Mouse (Mus musculus) heart, postnatal 36 days (tissue): ENCODE data around the gene Mtch1. TPM values are rescaled to one million over a fixed set of nuclear protein-coding genes. Genes with fewer than 3 reads are reported as not detected.
A peak's percentile ranks its signal among the peaks of the same experiment; 100 is the strongest.
"Not testable (repeated sequence)": the region's sequence is repeated elsewhere in the genome, so short reads cannot be mapped to it uniquely, and the experiment has no call there.

Source experiments
- DNase-seq, 2 experiments: peaks; one replicate each; pipeline ENCODE4 v3.0.0; 2021 to 2022
- intact Hi-C: fragments of 180-260 bp; cut with DNase I; formaldehyde crosslinking; loops from one replicate; pipeline ENCODE4 v1.15.1; 2025
- total RNA-seq, 2 experiments: library from RNA; stranded (reverse); gene quantifications; 2 replicates each; pipeline ENCODE4 v1.2.3; 2021

Gene Mtch1
- total RNA-seq, 2 experiments from 2014 or later = 201 to 211 TPM

DNA sequence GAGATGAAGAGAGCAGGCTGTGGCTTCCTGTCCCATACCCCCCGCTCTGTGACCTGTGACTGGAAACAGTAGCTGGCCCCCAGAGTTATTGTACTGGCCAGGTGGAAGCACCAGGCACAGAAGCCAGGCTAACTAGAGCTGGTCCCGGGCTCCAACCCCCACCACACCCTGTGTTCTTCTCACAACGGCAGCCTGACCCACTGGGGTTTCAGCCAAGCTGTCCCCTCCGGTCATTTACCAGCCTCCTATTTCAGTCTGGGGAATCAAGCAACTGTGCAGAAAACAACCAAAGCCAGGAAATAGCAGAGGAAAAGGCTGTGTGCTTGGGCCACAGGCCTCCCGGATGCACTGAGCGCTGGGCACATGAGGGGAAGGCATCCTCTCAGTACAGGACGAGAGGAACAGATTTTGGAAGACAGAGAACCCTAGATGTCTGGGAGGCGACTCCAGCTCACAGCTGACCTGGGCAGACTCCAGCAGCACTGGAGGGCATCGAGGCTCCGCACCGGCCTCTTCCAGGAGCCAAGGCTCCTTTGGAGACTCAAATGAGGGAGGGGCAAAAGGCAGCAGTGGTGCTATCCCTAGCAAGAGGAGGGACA, 8.5 kb downstream of the Mtch1 start:
- peak in 1 of 2 experiments; percentile 40 for DNase-seq
- intact Hi-C loops = loop anchor here (2.0 kb wide), 1 partner anchor 32 kb away; no protein-coding TSS in a partner anchor

DNA sequence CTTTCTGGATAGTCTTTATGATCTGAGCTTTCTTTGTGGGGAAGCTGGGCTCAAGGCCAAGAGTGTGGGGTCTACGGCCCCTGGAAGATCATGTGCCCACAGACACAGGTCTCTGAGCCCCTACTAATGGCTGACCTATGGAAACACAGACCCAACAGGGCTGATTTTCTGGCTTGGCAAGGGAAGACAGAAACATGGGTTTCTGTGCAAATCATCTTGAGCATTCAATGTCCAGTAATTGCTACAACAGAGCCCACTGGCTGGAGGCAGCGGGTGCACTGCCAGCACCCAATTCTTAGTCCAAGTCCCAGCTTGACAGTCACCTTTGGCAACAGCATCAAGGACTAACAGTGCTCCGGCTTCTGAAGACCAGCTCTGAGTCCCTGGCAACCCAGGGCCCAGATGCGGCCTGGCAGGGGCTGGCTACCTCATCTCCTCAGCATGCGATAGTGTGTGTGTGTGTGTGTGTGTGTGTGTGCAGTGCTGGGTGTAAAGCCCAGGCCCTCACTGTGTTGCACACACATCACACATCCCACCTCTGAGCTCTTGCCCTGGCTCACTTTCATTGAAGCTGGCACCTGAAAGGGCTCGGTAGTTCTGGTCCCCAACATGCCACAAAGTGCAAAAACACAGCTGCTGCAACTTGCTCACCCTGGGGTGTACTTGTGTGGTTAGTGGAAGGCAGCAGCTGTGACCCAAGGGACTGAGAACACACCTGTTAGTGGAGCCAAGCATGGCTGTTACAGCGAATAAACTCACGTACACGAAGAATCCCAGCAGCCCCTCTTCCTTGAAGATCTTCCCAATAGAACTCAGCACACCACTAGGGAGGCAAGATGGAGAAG, 9.5 kb downstream of the Mtch1 start:
- intact Hi-C loops = loop anchor here (2.0 kb wide), 1 partner anchor 33 kb away; no protein-coding TSS in a partner anchor

DNA sequence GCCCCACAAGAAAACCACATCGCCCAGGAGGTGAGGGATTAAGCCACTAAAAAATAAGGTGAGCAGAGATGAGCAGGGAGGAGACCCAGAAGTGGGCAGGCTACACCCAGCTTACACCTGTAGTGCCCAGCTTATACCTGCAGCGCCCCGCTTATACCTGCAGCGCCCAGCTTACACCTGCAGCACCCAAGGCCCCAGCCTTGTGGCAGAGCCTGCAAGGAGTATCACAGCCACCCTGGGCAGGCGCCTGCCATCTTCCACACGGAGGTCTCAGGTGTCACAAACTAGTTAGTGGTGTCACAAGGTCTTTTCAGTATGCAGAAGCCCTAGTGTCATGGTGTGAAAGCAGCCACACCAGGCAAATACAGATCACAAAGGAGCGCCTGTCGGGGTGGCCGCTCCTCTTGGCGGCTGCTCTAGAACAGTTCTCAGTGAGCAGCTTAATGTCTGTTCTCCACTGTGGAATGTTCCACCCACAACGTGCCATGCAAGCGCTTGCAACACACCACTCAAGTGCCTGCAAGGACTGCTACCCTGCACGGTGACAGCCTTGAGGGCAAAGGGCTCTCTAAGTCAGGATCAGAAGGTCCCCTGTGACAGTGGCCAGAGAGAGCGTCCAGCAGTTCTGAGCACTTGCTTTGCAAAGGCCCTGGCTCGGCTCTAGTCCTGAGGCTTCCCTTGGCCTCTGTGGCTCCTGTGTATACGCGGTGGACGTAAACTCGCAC, 11.3 kb downstream of the Mtch1 start:
- DNase-seq = no peak
- intact Hi-C loops = no loop called here

More for the DNA sequence above, 9.5 kb downstream of the Mtch1 start:
- DNase-seq = peak in 1 of 2 experiments; percentile 29

DNA sequence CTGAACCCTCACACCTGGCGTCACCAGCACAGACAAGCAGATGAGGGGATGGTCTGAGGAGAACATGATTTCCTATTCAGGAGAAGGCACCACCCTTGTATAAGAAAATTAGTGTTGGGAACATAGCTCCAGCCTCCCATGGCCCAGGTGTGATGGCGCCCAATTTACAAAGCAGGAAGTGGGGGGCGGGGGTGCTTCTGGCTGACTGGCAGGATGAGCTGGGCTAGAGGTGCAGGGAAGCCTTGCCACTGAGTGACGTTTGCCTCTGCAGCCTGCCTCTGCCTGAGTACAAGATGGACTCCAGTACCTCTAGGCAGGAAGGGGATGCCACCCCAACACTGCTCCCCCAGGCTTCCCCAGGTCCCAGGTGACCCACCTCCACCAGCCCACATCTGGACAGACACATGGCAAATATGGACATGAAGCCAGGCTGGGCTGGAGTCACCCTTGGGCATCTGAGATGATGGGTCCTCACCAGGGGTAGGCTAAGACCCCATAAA, 15.5 kb downstream of the Mtch1 start:
- intact Hi-C loops = no loop called here
- no peak for DNase-seq

DNA sequence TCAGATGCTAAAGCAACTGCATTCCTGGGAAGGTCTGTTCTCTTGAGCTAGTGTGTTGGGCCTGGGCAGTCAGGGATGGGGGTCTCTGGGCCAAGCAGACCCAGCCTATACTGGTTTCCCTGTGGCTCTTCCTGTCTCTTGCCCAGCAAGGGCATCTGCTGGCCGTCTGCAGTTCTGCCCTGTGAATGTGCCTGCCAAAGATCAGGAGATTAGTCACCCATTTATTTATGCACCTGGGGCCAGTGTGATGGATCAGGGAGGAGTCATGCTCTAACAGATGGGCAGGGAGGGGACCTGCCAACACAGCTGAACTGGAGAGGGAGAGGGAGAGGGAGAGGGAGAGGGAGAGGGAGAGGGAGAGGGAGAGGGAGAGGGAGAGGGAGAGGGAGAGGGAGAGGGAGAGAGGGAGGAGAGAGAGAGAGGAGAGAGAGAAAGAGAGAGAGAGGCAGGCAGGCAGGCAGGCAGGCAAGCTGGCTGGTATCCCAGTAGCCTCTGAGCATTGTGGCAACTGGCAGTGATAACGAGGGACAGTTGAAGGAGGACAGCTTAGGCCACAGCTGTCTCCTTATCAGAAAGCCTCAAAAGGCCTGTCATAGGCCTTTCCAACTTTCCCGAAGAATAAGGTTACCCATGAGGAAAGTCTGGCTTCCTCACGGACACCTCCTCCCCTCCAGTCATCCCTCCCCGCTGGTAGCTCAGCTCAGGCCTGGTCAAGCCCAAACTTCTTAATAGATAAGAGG, 16.9 kb downstream of the Mtch1 start:
- DNase-seq = no peak
- intact Hi-C loops = no loop called here

DNA sequence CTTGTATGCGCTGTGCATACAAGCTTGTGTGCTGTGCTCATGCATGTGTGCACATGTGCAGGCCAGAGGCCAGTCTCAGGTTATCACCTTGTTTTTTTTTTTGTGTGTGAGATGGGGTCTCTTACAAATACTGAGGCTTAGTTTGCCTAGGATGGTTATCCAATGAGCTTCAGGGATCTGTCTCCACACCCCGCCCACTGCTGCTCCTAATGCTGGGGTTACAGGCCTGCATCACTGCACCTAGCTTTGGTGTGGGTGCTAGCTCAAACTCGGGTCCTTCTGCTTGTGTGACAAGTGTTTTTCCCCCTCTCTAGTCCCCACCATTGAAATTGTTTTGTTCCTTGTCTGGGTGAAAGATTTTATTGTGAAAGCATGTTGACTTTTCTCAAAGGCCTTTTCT, 17.5 kb downstream of the Mtch1 start:
- no peak for DNase-seq
- intact Hi-C loops = no loop called here

DNA sequence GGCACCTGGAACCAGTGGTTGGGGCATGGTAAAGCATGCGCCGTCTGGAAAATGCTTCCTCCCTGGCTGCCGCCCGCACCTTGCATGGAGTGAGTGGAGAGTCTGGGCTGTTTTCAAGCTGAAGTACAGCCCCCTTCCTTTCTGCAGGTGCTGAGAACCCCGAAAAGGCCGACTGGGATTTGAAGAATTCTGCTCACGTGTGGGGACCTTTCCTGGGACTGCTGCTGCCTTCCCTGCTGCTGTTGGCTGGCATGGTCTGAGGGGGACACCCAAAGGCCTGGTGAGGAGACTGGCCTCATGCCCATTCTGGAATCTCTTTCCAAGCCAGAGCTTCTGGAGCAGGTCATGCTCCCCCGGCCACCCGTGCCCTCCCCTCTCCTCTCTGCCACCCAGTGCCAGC, 20.0 kb downstream of the Mtch1 start:
- no peak for DNase-seq
- intact Hi-C loops = loop anchor here (5.0 kb wide), 1 partner anchor 50 kb away; no protein-coding TSS in a partner anchor

DNA sequence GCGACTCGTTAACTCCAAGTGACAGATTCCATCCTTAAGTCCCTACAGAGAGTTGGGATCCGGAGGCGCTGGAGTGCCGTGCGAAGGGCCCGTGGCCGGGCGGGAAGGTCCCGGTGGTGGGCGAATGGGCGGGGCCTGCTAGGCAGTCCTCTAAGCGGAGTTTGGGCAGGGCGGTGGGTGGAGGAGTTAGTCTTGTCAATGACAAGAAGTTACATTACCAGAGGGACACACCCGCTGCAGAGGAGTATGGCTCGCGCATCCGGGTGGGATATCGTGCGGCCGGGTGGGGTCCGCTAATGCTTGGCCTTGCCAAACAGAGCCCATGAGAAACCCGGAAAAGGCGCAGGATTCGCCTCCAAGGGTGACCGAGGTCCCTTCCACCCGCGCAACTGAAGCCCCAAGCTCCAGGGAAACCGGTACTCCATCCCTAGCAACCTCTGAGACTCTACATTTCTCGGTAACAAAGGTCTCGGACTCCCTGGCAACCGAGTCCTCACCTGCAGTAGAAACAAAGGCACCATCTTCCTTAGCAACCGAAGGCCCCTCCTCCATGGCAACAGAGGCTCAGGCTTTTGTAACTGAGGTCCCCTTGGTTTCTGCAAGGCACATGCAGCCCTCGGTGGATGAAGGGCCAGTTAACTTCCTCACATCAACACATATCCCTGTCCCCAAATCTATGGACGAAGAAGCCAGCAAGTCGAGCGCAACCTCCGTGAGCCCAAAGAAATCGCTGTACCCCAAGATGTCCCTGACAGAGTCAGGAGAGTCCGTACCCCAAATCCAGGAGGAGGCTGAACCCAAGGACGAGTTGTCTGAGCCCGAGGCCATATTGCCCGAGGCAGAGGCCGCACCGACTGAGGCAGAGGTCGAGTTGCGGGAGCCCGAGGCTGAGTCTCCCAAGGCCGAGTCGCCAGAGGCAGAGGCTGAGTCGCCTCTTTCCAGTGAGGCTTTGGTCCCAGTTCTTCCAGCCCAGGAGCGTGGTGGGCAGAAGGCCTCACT, 20.9 kb downstream of the Mtch1 start:
- peak in 1 of 2 experiments; percentile 57 for DNase-seq
- intact Hi-C loops = loop anchor here (5.0 kb wide), 1 partner anchor 50 kb away; no protein-coding TSS in a partner anchor

DNA sequence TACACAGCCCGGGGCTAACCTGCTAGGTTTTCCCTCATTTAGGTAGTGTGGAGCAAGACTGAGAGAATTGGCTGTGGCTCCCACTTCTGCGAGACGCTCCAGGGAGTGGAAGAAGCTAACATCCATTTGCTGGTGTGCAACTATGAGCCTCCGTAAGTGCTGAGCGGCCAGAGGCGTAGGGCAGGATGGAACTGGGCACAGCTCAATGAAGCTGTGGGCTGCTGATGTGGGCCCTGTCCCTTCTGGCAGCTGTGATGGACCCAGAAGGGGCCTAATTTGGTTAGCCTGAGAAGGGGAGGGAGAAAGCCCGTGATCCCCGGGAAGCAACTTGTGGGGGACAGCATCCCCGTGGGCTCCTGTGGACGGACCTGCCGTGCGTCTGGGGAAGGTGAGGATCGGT, 21.9 kb downstream of the Mtch1 start:
- no peak for DNase-seq
- intact Hi-C loops = loop anchor here (5.0 kb wide), 1 partner anchor 49 kb away; no protein-coding TSS in a partner anchor

DNA sequence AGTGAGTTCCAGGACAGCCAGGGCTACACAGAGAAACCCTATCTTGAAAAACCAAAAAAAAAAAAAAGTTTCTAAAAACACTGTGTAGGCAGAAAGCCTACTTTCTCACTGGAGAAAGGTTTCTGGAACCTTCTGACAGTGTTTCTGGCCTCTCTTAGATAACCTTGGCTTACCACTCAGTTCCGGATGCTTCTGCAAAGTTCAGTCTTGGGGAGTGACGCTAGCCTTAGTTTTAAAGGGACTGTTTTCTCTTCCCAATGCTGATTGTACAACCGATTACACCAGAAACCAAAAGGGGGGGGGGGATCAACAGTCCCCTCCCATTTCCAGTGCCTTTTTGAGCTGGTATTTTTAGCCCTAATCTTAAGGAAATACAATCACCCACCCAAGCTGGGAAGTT, 24.1 kb downstream of the Mtch1 start:
- DNase-seq = no peak
- intact Hi-C loops = no loop called here

DNA sequence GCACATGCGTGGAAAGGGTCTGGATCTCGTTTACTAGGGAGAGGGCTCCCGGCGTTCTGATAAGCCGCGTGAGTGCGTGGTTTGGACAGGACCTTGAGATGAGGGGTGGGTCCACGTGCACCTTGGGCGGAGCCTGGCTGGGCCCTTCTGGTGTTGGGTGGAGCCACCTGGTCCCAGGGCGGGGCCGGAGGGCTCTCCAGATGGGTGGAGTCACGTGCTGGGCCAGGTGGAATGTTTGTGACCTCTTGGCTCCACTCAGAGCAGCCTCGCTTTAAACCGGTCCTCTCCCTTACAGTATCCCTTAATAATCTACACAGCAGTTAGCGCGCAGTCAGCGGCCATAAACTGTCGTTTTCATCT, 25.2 kb downstream of the Mtch1 start:
- intact Hi-C loops = no loop called here
- DNase-seq = no peak

DNA sequence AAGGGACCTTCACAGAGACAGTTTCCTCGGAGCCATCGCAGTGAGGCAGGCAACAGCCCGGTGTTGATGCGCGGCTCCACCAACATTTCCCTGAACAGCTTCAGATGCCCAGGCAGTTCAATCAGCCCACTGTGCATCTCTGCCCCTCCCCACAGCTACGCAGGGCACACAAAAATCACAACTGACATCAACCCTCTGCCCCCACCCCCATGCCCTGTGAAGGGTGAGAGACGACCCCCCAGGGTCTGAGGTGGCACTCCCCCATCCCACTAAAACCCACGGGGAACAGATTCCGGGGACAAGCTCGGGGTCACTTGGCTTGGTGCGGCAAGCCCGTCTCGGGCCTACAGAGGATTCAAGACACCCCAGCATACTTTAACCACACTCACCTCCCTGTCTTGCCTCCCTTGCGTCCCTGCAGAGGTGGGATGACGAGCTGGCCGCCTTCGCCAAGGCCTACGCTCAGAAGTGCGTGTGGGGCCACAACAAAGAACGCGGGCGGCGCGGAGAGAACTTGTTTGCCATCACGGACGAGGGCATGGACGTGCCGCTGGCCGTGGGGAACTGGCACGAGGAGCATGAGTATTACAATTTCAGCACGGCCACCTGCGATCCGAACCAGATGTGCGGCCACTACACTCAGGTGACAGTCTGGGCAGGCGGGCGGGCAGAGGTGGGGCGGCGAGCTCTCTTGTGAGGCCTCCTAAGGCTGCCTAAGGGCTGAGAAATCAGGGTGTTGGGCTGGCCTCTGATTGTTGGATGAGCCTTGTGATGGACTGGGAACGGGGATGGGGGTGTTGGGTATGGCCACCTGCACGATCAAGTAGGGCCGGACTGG, 25.8 kb downstream of the Mtch1 start:
- no peak for DNase-seq
- intact Hi-C loops = no loop called here

DNA sequence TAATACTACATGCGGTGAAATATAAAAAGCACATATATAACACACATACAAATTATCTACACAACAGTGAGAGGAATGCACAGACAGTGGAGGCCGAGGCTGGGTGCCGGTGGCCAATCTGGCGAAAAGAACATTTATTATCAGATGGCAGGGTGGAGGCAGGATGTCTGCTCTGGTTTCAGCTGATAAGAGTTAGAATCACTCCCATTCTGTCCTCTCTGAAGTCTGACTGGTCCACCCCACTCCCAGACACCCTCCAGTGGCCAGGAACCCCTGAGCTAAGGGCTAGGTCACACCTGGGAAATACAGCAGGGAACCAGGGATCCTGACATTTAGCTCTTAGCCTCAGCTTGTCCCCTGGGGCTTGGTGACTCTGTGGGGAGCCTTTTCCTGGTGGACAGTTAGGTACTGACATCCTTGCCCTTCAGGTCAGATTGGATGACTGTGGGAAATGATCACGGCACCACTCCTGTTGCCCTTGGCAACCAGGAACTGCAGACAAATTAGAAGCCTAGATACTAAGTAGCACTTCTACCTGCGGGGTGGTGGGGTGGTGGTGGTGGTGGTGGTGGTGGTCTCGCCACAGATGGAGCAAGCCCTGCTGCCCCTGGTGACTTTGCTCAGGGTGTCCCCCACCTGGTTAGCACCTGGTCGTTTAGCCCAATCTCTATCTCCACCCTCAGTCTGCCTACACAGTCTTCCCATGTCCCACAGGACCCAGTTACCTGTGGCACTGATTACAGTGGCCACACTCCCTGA, 27.7 kb downstream of the Mtch1 start:
- no peak for DNase-seq
- intact Hi-C loops = no loop called here

DNA sequence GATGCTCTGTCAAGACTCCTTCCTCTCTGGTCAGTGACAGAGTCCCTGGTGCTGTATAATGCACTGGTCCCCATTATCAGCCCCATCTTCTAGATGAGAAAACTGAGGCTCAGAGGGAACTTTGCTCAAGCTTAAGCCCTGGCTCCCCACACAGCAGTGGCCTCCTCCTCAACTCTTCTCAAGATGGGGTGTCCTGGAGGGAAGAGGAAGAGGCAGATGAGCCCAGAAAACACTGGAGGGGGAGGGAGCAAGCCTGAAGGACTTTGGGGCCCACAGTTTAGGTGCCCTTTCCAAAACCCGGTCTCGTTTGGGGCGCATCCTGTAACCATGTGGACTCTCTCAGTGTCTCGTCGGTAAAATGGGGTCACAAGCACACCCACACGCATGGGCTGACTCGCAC, 28.3 kb downstream of the Mtch1 start:
- intact Hi-C loops = no loop called here
- DNase-seq = no peak

DNA sequence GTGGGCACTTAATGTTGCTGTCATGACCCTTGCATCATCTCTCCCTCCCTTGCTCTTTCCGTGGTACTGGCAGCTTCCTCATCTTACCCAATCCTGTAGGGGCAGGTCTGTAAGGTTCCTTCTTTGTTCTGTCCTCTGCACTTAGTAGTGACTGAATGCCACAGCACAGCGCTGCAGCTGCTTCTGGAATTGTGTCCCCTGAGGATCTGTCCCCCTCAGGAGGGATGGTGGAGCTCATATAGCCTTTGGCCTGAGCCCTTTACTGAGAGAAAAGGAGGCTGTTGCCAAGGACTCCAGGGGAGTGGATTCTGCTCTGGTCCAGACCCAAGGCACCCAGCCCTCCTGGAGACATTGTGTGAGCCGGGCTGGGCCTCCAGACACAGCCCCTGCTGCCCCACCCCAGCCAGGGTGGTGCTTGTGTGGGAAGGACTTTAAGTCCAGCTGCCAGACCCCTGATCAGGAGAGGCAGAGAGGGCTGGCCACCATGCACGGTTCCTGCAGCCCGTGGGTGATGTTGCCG, 28.9 kb downstream of the Mtch1 start:
- DNase-seq = peak in 1 of 2 experiments; percentile 54
- intact Hi-C loops = no loop called here

DNA sequence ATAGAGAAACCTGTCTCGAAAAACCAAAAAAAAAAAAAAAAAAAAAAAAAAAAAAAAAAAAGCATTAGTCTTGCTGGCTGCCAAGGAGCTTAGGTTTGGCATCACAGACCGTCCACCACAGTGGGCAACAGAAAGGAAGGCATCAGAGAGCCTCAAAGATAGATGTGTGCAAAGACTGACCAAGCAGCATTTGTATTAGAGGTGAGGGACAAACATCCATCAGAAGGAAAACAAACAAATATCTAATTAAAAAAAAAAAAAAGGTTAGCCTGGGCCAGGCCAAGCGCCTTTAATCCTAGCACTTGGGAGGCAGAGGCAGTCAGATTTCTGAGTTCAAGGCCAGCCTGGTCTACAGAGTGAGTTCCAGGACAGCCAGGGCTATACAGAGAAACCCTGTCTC, 30.4 kb downstream of the Mtch1 start, which contains the start of gene Pi16:
Pi16 (plus strand) TSS at position 301 of the 400 bp plus-strand sequence.
- intact Hi-C loops, DNase-seq: not testable (repeated sequence)

DNA sequence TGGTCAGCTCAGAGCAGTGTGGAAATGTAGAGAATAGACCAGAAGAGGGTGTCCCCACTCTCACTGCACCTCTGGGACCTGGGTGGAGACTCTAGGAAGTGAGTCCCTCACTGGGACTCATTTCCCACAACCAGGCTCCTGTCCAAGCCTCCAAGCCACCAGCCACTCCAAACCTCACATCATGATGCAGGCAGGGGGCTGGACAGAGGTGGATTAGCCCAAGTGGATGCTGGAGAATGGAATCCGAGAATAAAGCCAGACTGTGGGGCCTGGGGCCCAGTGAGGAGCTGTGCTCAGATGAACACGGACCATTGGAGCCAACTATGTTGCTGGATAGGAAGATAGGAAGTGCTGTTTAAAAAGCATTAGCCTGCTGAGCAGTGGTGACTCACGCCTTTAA, 30.8 kb downstream of the Mtch1 start:
- intact Hi-C loops = no loop called here
- no peak for DNase-seq
